Mouse (Mus musculus): ENCODE results near the gene Cyp1b1. TPM values are rescaled to one million over a fixed set of nuclear protein-coding genes. Genes with fewer than 3 reads are reported as not detected.

The Cyp1b1 gene
- total RNA-seq (2023): not detected

DNA sequence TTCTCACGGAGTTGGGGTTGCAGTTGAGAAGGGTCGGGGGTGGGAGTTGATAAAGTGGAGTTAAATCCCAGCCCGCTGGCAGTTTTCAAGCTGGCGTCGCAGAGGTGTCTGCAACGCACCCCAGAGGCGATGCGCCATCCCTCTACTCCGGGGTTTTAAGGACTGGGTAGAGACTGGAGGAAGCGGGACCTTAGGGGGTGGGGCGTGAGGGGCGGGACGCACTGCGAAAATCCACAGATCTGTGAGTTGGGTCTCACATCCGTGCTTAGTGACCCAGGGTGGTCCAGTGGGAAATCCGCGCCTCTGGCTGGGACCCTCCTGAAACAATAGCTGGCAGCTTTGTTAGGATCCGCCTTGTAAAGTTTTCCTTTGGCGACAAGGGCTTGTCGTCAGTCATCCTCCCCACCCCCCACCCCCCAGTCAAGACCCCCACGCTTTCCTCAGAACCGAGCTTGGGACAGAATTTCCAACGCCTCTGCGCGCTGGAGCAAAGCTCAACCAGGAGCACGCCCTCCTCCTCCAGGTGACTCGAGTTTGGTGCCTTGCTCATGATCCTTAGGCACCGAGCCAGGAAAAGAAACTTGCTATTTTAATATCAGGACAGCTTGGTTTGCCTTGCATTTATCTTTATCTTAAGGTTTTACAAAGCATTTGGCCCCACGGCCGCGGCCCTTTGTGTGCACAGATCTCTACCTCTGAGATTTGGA lies at the start of gene Cyp1b1:
Gene Cyp1b1, minus strand, starts transcription at position 131 of the 707 bp plus-strand sequence.

Other genes with a start within 250 kb of the Cyp1b1 start
- gene Rmdn2, start 103.2 kb downstream of the Cyp1b1 start, total RNA-seq (2023): 1 to 10 TPM; 1.0 to 1.7 TPM
- gene Atl2, start 181.1 kb upstream of the Cyp1b1 start, total RNA-seq (2023): 10 to 100 TPM; 26.1 to 32.8 TPM

Data from neutrophil, adult 59 days (primary cell).